14 mouse cellular contexts compared by ENCODE assay signal in genomic region chr1:97910874-97911273, GRCm38 (mm10).
DNase-seq lines count a peak whose midpoint lies in the region; ATAC-seq and TF ChIP-seq lines count a peak whose summit lies in the region.
"Had no signal": no experiment of that assay in that cellular context is flagged by ENCODE, and none has a peak within 500 bp of the region (broad histone marks: within the 10 kb centered on the region; RNA-seq: fewer than 3 reads in every experiment).

No protein-coding gene starts in this region.

- DNase-seq in gastrocnemius, adult 18-20 months (ENCODE audit: low spot score): peak; percentile 12
- no peak for DNase-seq in gastrocnemius, postnatal 36 days
- peak; percentile 19 for DNase-seq in lung, embryonic 14.5 days
- no peak for DNase-seq in lung, postnatal 25 days (ENCODE audit: low spot score)
- DNase-seq in adrenal gland, postnatal 14 days: peak; percentile 69
- peak; percentile 8 for DNase-seq in lung, postnatal 14 days
- DNase-seq in kidney, adult 8-10 months: no peak
- no peak for DNase-seq in midbrain, embryonic 10.5 days (ENCODE audit: low spot score)
- DNase-seq: cerebellum, adult 18-20 months; kidney, postnatal 10 days; left cerebral cortex, postnatal 4 days had no signal

- WGBS in lung, embryonic 14.5 days: 71% methylated on average over 10 of the region's 10 CpGs
- 89% methylated on average over 10 of the region's 10 CpGs for WGBS in midbrain, embryonic 10.5 days

- H3K4me1 ChIP-seq in lung, embryonic 14.5 days (ENCODE audit: insufficient read depth): no peaks in the 10 kb centered on the region
- H3K4me1 ChIP-seq in midbrain, embryonic 10.5 days: no peaks in the 10 kb centered on the region
- H3K4me1 ChIP-seq: midbrain, embryonic 12.5 days had no signal

- no peak overlapping the region for H3K27ac ChIP-seq in lung, embryonic 14.5 days (ENCODE audit: low read depth)
- H3K27ac ChIP-seq in midbrain, embryonic 10.5 days (replicated peaks): no peak overlapping the region
- H3K27ac ChIP-seq: liver, embryonic 14.5 days; midbrain, embryonic 12.5 days had no signal

- no peak overlapping the region for H3K9ac ChIP-seq in lung, embryonic 14.5 days
- H3K9ac ChIP-seq: liver, embryonic 14.5 days; midbrain, embryonic 12.5 days had no signal

- ATAC-seq in lung, embryonic 14.5 days (ENCODE audit: insufficient read depth): no peak

- H3K9me3 ChIP-seq in lung, embryonic 14.5 days (ENCODE audit: low read depth, low read length): no peaks in the 10 kb centered on the region
- no peaks in the 10 kb centered on the region for H3K9me3 ChIP-seq in midbrain, embryonic 10.5 days (replicated peaks)
- H3K9me3 ChIP-seq: midbrain, embryonic 12.5 days had no signal

- no peak overlapping the region for H3K4me3 ChIP-seq in lung, embryonic 14.5 days (ENCODE audit: low read depth, low read length)
- no peak overlapping the region for H3K4me3 ChIP-seq in midbrain, embryonic 10.5 days
- H3K4me3 ChIP-seq: erythroblast, embryonic 14.5 days; midbrain, embryonic 12.5 days had no signal

- TF ChIP-seq CTCF in lung, embryonic 14.5 days (IDR thresholded peaks at IDR 0.05; ENCODE audit: low read depth): no peak

- intact Hi-C loops in gastrocnemius, postnatal 36 days (cut with DNase I): no loop called here

- no peaks in the 10 kb centered on the region for H3K27me3 ChIP-seq in lung, embryonic 14.5 days (ENCODE audit: insufficient read depth, low read length)
- no peaks in the 10 kb centered on the region for H3K27me3 ChIP-seq in midbrain, embryonic 10.5 days (ENCODE audit: low read depth, poor library complexity, severe bottlenecking)
- H3K27me3 ChIP-seq: midbrain, embryonic 12.5 days had no signal

- no peak overlapping the region for H3K4me2 ChIP-seq in lung, embryonic 14.5 days
- H3K4me2 ChIP-seq: midbrain, embryonic 12.5 days had no signal

- no peaks in the 10 kb centered on the region for H3K36me3 ChIP-seq in lung, embryonic 14.5 days (ENCODE audit: insufficient read depth)
- no peaks in the 10 kb centered on the region for H3K36me3 ChIP-seq in midbrain, embryonic 10.5 days
- H3K36me3 ChIP-seq: midbrain, embryonic 12.5 days had no signal

Comparison
In these comparisons a context has a peak if more than half of its experiments do, and no peak if none do; other contexts are left out.
1. DNase-seq: peak in gastrocnemius, adult 18-20 months (single experiment), lung, embryonic 14.5 days (single experiment), adrenal gland, postnatal 14 days (single experiment) and lung, postnatal 14 days (single experiment); none in gastrocnemius, postnatal 36 days (0 of 2), lung, postnatal 25 days (single experiment), kidney, adult 8-10 months (0 of 2) and midbrain, embryonic 10.5 days (single experiment).